Mouse (Mus musculus) neural tube, embryonic 11.5 days (tissue): Measurements from ENCODE around the gene Efhd2. TPM values are rescaled to one million over a fixed set of nuclear protein-coding genes. Genes with fewer than 3 reads are reported as not detected.

Experiments
- ATAC-seq: fragments of 200-750 bp; cut with Nextera tagmentation; 2 replicates; pipeline ENCODE4 v1.8.0; 2017; ENCODE audit warnings: moderate number of reproducible peaks, mild to moderate bottlenecking, moderate TSS enrichment, moderate library complexity; ENCODE audit not compliant: insufficient read depth, low FRiP score, low TSS enrichment
- DNase-seq: peaks from one replicate; pipeline ENCODE4 v3.0.0-alpha.2; 2015; ENCODE audit warnings: low spot score
- H3K27ac ChIP-seq: fragments of 300-500 bp; sonication (generic); 2 replicates; pipeline ENCODE4 v1.5.1; 2014; ENCODE audit warnings: low read depth, mild to moderate bottlenecking, low read length
- H3K27me3 ChIP-seq: fragments of 300-500 bp; sonication (generic); 2 replicates; pipeline ENCODE4 v1.6.1; 2014; ENCODE audit warnings: mild to moderate bottlenecking, low read length, mixed read lengths; ENCODE audit not compliant: control insufficient read depth, insufficient read depth
- H3K36me3 ChIP-seq: fragments of 300-500 bp; sonication (generic); 2 replicates; pipeline ENCODE4 v1.6.1; 2014; ENCODE audit warnings: mild to moderate bottlenecking, low read length, moderate library complexity, mixed read lengths; ENCODE audit not compliant: control insufficient read depth, insufficient read depth
- H3K4me1 ChIP-seq: fragments of 300-500 bp; sonication (generic); 2 replicates; pipeline ENCODE4 v1.6.1; 2014; ENCODE audit warnings: low read length, mixed read lengths; ENCODE audit not compliant: control insufficient read depth, insufficient read depth
- H3K4me2 ChIP-seq: fragments of 300-500 bp; sonication (generic); 2 replicates; pipeline ENCODE4 v1.6.1; 2014; ENCODE audit warnings: low read depth, mild to moderate bottlenecking, moderate library complexity
- H3K4me3 ChIP-seq: fragments of 300-500 bp; sonication (generic); 2 replicates; pipeline ENCODE4 v1.5.1; 2014; ENCODE audit warnings: low read depth, low read length
- H3K9ac ChIP-seq: fragments of 300-500 bp; sonication (generic); 2 replicates; pipeline ENCODE4 v1.6.1; 2014; ENCODE audit warnings: mild to moderate bottlenecking, low read length
- H3K9me3 ChIP-seq: fragments of 300-500 bp; sonication (generic); 2 replicates; pipeline ENCODE4 v1.6.1; 2016; ENCODE audit warnings: low read length; ENCODE audit not compliant: control insufficient read depth
- WGBS: fragments of 180-500 bp; shearing (Covaris S2); extraction: QIAGEN DNeasy Blood & Tissue Kit; methylation state at CpG from one replicate; pipeline ENCODE4 v1.1.7; 2014; 5-methylcytosine and 5-hydroxymethylcytosine counted together
- polyA plus RNA-seq: library from polyadenylated mRNA; unstranded; fragments of >200 nt; fragmentation: Nextera tagmentation; extraction: Ambion mirVana; gene quantifications from 2 replicates; pipeline ENCODE4 v1.2.1, GENCODE M21; 2014

Efhd2 gene
- polyA plus RNA-seq, 1 experiment from 2014 or later: 28.5 TPM

GRCm38 (mm10) chr4:141886385-141886968 lies 11.8 kb upstream of the Efhd2 start:
- Histone ChIP-seq H3K4me2 (no peak overlapping the region), H3K4me3 (no peak overlapping the region), H3K27ac (no peak overlapping the region), H3K9ac (no peak overlapping the region), H3K4me1 (0 out of 2 replicates have a peak, but pooled peaks cover 6% of the 10 kb centered on the region), H3K36me3 (no peaks in the 10 kb centered on the region), H3K9me3 (no peaks in the 10 kb centered on the region), H3K27me3 (no peaks in the 10 kb centered on the region)
- ATAC-seq (no peak), DNase-seq (no peak)
- WGBS: 47% methylated on average over 6 of the region's 6 CpGs

- Histone ChIP-seq H3K36me3 (no peaks in the 10 kb centered on the region), H3K4me2 (no peak overlapping the region), H3K9ac (no peak overlapping the region), H3K27ac (no peak overlapping the region), H3K27me3 (no peaks in the 10 kb centered on the region), H3K9me3 (no peaks in the 10 kb centered on the region), H3K4me1 (0 out of 2 replicates have a peak, but pooled peaks cover 6% of the 10 kb centered on the region), H3K4me3 (no peak overlapping the region)
- 83% methylated on average over 9 of the region's 9 CpGs for WGBS
- ATAC-seq (no peak), DNase-seq (no peak)
These were observed 10.7 kb upstream of the Efhd2 start for GRCm38 (mm10) chr4:141885451-141885850.

GRCm38 (mm10) chr4:141882858-141883257 lies 8.1 kb upstream of the Efhd2 start:
- 0 out of 2 replicates have a peak, but pooled peaks cover 6% of the 10 kb centered on the region for H3K4me1 ChIP-seq
- 85% methylated on average over 7 of the region's 7 CpGs for WGBS
- H3K27ac ChIP-seq: no peak overlapping the region
- DNase-seq: no peak
- H3K9me3 ChIP-seq: no peaks in the 10 kb centered on the region
- no peaks in the 10 kb centered on the region for H3K36me3 ChIP-seq
- H3K4me2 ChIP-seq: no peak overlapping the region
- ATAC-seq: no peak
- H3K4me3 ChIP-seq: no peak overlapping the region
- H3K27me3 ChIP-seq: no peaks in the 10 kb centered on the region
- no peak overlapping the region for H3K9ac ChIP-seq

DNA sequence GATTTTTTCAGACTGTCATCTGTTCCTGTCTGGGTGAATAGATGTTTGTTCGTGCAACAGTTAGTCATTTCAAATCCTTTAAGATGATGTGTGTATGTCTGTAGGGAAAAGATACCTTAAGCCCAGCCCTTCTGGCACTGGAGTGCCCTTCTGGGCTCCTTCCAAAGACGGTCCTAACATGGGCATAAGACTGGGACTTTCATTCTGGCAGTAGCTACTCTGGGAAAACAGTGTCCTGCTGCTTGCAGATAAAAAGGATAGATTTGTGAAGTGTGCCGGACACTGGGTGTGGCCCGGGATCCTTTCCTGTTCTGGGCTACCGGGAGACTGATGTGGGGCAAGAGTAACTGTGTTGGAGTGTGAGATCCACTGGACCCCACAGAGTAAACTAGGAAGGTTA lies 7.2 kb upstream of the Efhd2 start:
- H3K36me3 ChIP-seq: no peaks in the 10 kb centered on the region
- no peak overlapping the region for H3K9ac ChIP-seq
- no peak overlapping the region for H3K4me2 ChIP-seq
- no peak overlapping the region for H3K4me3 ChIP-seq
- 0 out of 2 replicates have a peak, but pooled peaks cover 5% of the 10 kb centered on the region for H3K4me1 ChIP-seq
- H3K9me3 ChIP-seq: no peaks in the 10 kb centered on the region
- DNase-seq (no peak), ATAC-seq (no peak)
- 82% methylated on average over 5 of the region's 5 CpGs for WGBS
- no peaks in the 10 kb centered on the region for H3K27me3 ChIP-seq
- H3K27ac ChIP-seq: no peak overlapping the region

GRCm38 (mm10) chr4:141881289-141881914 lies 6.7 kb upstream of the Efhd2 start:
- Histone ChIP-seq H3K27me3 (no peaks in the 10 kb centered on the region), H3K27ac (no peak overlapping the region), H3K4me2 (no peak overlapping the region), H3K9ac (no peak overlapping the region), H3K4me3 (no peak overlapping the region), H3K36me3 (no peaks in the 10 kb centered on the region), H3K9me3 (no peaks in the 10 kb centered on the region), H3K4me1 (no peaks in the 10 kb centered on the region)
- WGBS: 74% methylated on average over 10 of the region's 10 CpGs
- DNase-seq (no peak), ATAC-seq (no peak)

- H3K4me1 ChIP-seq: peaks cover 8% of the 10 kb centered on the region; the same call in 1 of the 2 replicates
- WGBS: 74% methylated on average over 9 of the region's 9 CpGs
- no peak overlapping the region for H3K27ac ChIP-seq
- H3K27me3 ChIP-seq: no peaks in the 10 kb centered on the region
- H3K4me3 ChIP-seq: no peak overlapping the region
- H3K9ac ChIP-seq: no peak overlapping the region
- no peaks in the 10 kb centered on the region for H3K36me3 ChIP-seq
- no peak for ATAC-seq
- H3K4me2 ChIP-seq: no peak overlapping the region
- DNase-seq: no peak
- H3K9me3 ChIP-seq: no peaks in the 10 kb centered on the region
These were observed 5.2 kb upstream of the Efhd2 start for GRCm38 (mm10) chr4:141879875-141880274.

- no peaks in the 10 kb centered on the region for H3K9me3 ChIP-seq
- no peak for DNase-seq
- H3K4me3 ChIP-seq: no peak overlapping the region
- H3K27me3 ChIP-seq: no peaks in the 10 kb centered on the region
- H3K27ac ChIP-seq: no peak overlapping the region
- no peak for ATAC-seq
- H3K9ac ChIP-seq: no peak overlapping the region
- 85% methylated on average over 4 of the region's 4 CpGs for WGBS
- peaks cover 10% of the 10 kb centered on the region; the same call in 1 of the 2 replicates for H3K4me1 ChIP-seq
- H3K4me2 ChIP-seq: no peak overlapping the region
- no peaks in the 10 kb centered on the region for H3K36me3 ChIP-seq
These were observed 4.4 kb upstream of the Efhd2 start for GRCm38 (mm10) chr4:141879074-141879473.

GRCm38 (mm10) chr4:141878621-141879020 lies 3.9 kb upstream of the Efhd2 start:
- H3K4me1 ChIP-seq: peaks cover 12% of the 10 kb centered on the region; the same call in 1 of the 2 replicates
- H3K36me3 ChIP-seq: no peaks in the 10 kb centered on the region
- DNase-seq: no peak
- H3K27ac ChIP-seq: no peak overlapping the region
- no peak overlapping the region for H3K4me2 ChIP-seq
- no peaks in the 10 kb centered on the region for H3K27me3 ChIP-seq
- H3K4me3 ChIP-seq: no peak overlapping the region
- 76% methylated on average over 7 of the region's 7 CpGs for WGBS
- H3K9me3 ChIP-seq: no peaks in the 10 kb centered on the region
- no peak overlapping the region for H3K9ac ChIP-seq
- no peak for ATAC-seq
